Mouse (Mus musculus) kidney, postnatal 0 days (tissue): Measurements from ENCODE around the gene Them5. TPM values are rescaled to one million over a fixed set of nuclear protein-coding genes. Genes with fewer than 3 reads are reported as not detected.

Source experiments
- ATAC-seq: fragments of 200-750 bp; cut with Nextera tagmentation; replicated peaks from 2 replicates; pipeline ENCODE4 v1.8.0; 2017; ENCODE audit warnings: low read depth, moderate number of reproducible peaks, moderate TSS enrichment, moderate library complexity; ENCODE audit not compliant: low FRiP score
- DNase-seq: peaks from one replicate; pipeline ENCODE4 v3.0.0-alpha.2; 2016; ENCODE audit warnings: low spot score
- H3K27ac ChIP-seq: fragments of 300-500 bp; sonication (generic); 2 replicates; pipeline ENCODE4 v1.5.1; 2014; ENCODE audit warnings: mild to moderate bottlenecking
- H3K27me3 ChIP-seq: fragments of 300-500 bp; sonication (generic); 2 replicates; pipeline ENCODE4 v1.6.1; 2014; ENCODE audit warnings: low read length, mixed read lengths; ENCODE audit not compliant: insufficient read depth
- H3K36me3 ChIP-seq: fragments of 300-500 bp; sonication (generic); 2 replicates; pipeline ENCODE4 v1.6.1; 2014; ENCODE audit warnings: low read length, mixed read lengths; ENCODE audit not compliant: insufficient read depth
- H3K4me1 ChIP-seq: fragments of 300-500 bp; sonication (generic); replicated peaks from 2 replicates; pipeline ENCODE4 v1.6.1; 2014; ENCODE audit warnings: antibody characterized with exemption, low read length, mixed read lengths; ENCODE audit not compliant: insufficient read depth
- H3K4me2 ChIP-seq: fragments of 300-500 bp; sonication (generic); 2 replicates; pipeline ENCODE4 v1.6.1; 2014; ENCODE audit warnings: mild to moderate bottlenecking, low read length, moderate library complexity, mixed read lengths
- H3K4me3 ChIP-seq: fragments of 300-500 bp; sonication (generic); replicated peaks from 2 replicates; pipeline ENCODE4 v1.5.1; 2014; ENCODE audit warnings: low read depth, low read length
- H3K9ac ChIP-seq: fragments of 300-500 bp; sonication (generic); 2 replicates; pipeline ENCODE4 v1.6.1; 2014; ENCODE audit warnings: low read depth, low read length
- H3K9me3 ChIP-seq: fragments of 300-500 bp; sonication (generic); replicated peaks from 2 replicates; pipeline ENCODE4 v1.6.1; 2016; ENCODE audit warnings: low read length, inconsistent platforms, mixed read lengths
- CTCF ChIP-seq: IDR thresholded peaks from 2 replicates; pipeline ENCODE4 v1.5.1; 2016; ENCODE audit warnings: antibody characterized with exemption, low read depth, mild to moderate bottlenecking, moderate library complexity
- WGBS: fragments of 180-500 bp; shearing (Covaris S2); extraction: QIAGEN DNeasy Blood & Tissue Kit; methylation state at CpG from one replicate; pipeline ENCODE4 v1.1.7; 2014; 5-methylcytosine and 5-hydroxymethylcytosine counted together
- polyA plus RNA-seq: library from polyadenylated mRNA; unstranded; fragments of >200 nt; fragmentation: Nextera tagmentation; extraction: Ambion mirVana; gene quantifications from 2 replicates; pipeline ENCODE4 v1.2.1, GENCODE M21; 2015

Them5 gene
- polyA plus RNA-seq, 1 experiment from 2014 or later: 0.09 TPM

DNA sequence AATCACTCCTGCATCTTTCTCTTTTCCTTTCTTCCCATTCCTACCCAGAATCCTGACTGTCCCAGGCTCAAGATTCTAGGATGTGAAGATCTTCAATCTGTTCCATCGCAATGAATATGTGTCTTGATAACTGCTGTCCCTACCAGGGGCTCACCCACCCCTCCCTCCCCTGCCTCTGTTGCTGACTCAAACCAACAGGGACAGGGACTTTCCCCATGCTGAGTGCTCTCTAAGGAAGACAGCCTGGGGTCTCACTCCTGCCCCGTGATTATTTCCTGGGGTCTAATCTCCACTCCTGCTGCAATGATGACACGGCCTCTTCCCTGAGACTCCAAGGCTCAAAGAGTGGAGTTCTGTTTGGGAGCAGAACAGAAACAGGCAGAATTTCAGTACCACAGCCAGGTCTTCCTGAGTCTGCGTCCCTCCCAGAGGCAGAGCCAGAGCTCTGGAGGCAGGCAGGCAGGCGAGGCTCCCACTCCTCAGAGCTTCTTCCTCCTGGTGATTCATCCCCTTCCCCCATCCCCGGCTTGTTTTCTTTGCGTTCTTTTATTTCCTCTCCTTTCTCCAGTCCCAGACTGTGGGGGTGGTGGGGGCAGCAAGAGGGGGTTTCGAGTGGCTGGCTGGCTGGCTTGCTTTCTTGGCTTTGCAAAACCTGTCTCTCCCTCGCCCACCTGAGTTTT lies 38.1 kb downstream of the Them5 start:
- TF ChIP-seq CTCF: no peak
- H3K9me3 ChIP-seq: no peaks in the 10 kb centered on the region
- H3K4me3 ChIP-seq: no peak overlapping the region
- DNase-seq (no peak), ATAC-seq (no peak)
- no peaks in the 10 kb centered on the region for H3K4me1 ChIP-seq
- H3K9ac ChIP-seq: no peak overlapping the region
- no peaks in the 10 kb centered on the region for H3K27me3 ChIP-seq
- no peak overlapping the region for H3K4me2 ChIP-seq
- no peak overlapping the region for H3K27ac ChIP-seq
- no peaks in the 10 kb centered on the region for H3K36me3 ChIP-seq
- 26% methylated on average over 9 of the region's 9 CpGs for WGBS

DNA sequence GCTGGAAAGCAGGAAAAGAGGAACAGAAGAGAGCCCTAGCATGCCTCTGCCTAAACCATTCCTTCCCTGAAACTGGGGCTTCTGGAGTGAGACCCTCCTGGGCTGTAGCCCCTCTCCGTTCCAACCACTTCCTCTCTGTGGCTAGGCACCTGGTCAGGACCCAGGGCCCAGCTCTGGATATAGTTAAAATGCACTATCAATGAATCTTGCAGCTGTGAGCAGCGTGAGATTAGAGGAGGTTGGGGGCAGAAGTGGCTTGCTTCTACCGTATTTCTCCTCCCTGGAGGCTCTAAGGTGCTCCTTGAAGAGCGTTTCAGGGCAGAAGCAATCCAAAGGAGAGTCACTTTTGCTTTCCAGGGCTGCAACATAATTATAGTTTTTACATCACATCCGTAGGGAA lies 40.4 kb downstream of the Them5 start:
- H3K36me3 ChIP-seq: no peaks in the 10 kb centered on the region
- no peak overlapping the region for H3K27ac ChIP-seq
- no peaks in the 10 kb centered on the region for H3K4me1 ChIP-seq
- no peak overlapping the region for H3K9ac ChIP-seq
- no peak for TF ChIP-seq CTCF
- WGBS: 65% methylated on average over 5 of the region's 5 CpGs
- H3K27me3 ChIP-seq: no peaks in the 10 kb centered on the region
- DNase-seq: no peak
- no peak for ATAC-seq
- H3K4me2 ChIP-seq: no peak overlapping the region
- no peaks in the 10 kb centered on the region for H3K9me3 ChIP-seq
- no peak overlapping the region for H3K4me3 ChIP-seq

DNA sequence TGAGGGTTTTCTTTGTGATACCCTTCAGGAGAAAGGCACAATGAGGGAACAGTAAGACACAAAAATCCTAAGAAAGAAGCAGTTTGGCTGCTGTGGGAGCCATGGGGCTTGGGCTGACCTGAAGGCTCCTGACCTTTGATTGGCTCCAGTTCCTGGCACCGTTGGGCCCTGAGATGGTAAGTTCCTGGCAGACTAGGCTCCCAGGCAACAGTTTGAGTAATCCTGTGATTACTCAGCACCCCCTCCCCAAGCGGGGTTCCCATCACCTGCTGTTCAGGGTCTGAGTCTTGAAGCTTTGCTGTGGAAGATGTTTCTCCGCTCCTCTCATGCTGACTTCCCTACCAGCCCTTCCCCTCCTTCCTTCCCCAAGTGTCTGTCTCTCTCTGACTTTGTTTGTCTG lies 41.6 kb downstream of the Them5 start:
- no peak for DNase-seq
- WGBS: 66% methylated on average over 3 of the region's 3 CpGs
- Histone ChIP-seq H3K4me1 (no peaks in the 10 kb centered on the region), H3K9me3 (no peaks in the 10 kb centered on the region), H3K9ac (no peak overlapping the region), H3K4me2 (no peak overlapping the region), H3K36me3 (no peaks in the 10 kb centered on the region), H3K27me3 (no peaks in the 10 kb centered on the region), H3K27ac (no peak overlapping the region), H3K4me3 (no peak overlapping the region)
- TF ChIP-seq CTCF: no peak
- ATAC-seq: no peak

DNA sequence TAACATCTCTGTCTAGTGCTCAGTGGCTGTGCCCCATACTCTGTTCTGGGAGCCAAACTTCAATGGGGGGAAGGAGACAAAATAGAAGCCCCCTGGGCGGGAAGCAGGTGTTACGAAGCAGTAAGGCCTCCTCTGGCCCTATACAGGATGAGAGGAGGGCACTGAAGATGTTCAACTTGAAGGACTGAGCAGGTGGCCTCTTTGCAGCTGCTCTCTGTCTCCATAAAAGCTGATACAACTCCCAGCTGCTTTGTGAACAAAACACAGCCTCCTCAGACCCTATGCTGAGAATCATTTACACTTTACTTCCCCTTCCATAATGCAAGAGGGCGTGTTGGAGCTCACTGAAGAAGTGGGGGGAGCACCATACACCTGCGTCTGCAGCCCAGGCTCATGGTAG lies 44.8 kb downstream of the Them5 start:
- no peaks in the 10 kb centered on the region for H3K27me3 ChIP-seq
- H3K4me2 ChIP-seq: no peak overlapping the region
- no peak overlapping the region for H3K27ac ChIP-seq
- 55% methylated on average over 4 of the region's 4 CpGs for WGBS
- H3K36me3 ChIP-seq: no peaks in the 10 kb centered on the region
- no peaks in the 10 kb centered on the region for H3K9me3 ChIP-seq
- no peak for DNase-seq
- no peak overlapping the region for H3K4me3 ChIP-seq
- no peak overlapping the region for H3K9ac ChIP-seq
- no peak for ATAC-seq
- TF ChIP-seq CTCF: no peak
- no peaks in the 10 kb centered on the region for H3K4me1 ChIP-seq

DNA sequence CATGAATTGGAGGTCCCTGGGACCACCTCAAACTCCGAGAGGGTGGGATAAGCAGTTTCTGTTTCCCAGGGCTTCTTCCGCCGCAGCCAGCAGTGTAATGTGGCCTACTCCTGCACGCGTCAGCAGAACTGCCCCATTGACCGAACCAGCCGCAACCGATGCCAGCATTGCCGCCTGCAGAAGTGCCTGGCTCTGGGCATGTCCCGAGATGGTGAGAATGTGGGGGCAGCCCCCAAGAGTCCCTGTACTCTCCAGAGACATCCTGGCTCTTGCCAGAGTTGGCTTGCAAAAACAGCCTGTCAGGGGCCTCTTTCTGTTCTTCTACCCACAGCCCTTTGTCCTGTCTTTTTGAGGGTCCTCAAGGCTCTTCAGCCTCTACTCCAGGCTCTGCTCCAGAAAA lies 45.5 kb downstream of the Them5 start:
- WGBS: 87% methylated on average over 10 of the region's 10 CpGs
- Histone ChIP-seq H3K9me3 (no peaks in the 10 kb centered on the region), H3K4me3 (no peak overlapping the region), H3K4me2 (no peak overlapping the region), H3K27ac (no peak overlapping the region), H3K9ac (no peak overlapping the region), H3K4me1 (no peaks in the 10 kb centered on the region), H3K36me3 (no peaks in the 10 kb centered on the region), H3K27me3 (no peaks in the 10 kb centered on the region)
- DNase-seq (no peak), ATAC-seq (no peak)
- TF ChIP-seq CTCF: no peak

DNA sequence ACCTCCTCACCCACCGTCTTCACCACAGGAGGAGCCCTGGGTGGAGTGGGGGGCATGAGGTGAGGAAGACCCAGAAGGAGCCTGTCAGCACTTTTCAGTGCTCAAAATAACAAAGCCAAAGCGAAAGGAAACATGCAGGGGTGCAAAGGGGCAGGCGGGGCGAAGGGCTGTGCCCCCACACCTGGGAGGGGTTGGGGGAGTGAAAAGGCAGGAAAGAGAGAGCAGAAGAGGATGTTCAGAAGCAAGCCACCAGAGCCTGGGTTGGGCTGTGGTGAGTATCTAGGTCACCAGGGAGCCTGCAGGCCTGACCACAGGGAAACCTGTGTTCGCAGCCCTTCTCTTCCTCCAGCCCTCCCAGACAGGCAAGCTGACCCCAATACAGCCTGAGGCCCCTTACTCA lies 46.1 kb downstream of the Them5 start:
- TF ChIP-seq CTCF: no peak
- WGBS: 68% methylated on average over 5 of the region's 5 CpGs
- Histone ChIP-seq H3K36me3 (no peaks in the 10 kb centered on the region), H3K27me3 (no peaks in the 10 kb centered on the region), H3K9me3 (no peaks in the 10 kb centered on the region), H3K4me2 (no peak overlapping the region), H3K9ac (no peak overlapping the region), H3K4me3 (no peak overlapping the region), H3K4me1 (no peaks in the 10 kb centered on the region), H3K27ac (no peak overlapping the region)
- DNase-seq (no peak), ATAC-seq (no peak)

DNA sequence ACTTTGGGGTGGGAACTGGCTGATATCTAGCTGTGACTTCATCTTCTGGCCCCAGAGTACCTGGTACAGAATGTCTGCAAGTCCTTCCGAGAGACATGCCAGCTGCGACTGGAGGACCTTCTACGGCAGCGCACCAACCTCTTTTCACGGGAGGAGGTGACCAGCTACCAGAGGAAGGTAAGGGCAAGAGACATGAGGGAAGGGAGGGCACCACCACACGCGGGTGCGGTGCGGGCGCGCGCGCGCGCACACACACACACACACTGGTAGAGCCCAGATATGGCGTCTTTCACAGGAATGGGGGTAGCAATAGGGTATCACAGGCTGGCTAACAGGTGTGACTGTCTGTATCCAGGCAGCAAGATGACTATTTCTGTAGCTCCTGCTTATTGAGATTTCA lies 47.5 kb downstream of the Them5 start:
- Histone ChIP-seq H3K27ac (no peak overlapping the region), H3K4me2 (no peak overlapping the region), H3K4me3 (no peak overlapping the region), H3K9ac (no peak overlapping the region), H3K36me3 (no peaks in the 10 kb centered on the region), H3K27me3 (no peaks in the 10 kb centered on the region), H3K4me1 (no peaks in the 10 kb centered on the region), H3K9me3 (no peaks in the 10 kb centered on the region)
- 96% methylated on average over 16 of the region's 16 CpGs for WGBS
- ATAC-seq (no peak), DNase-seq (no peak)
- no peak for TF ChIP-seq CTCF
